7 mouse cellular contexts compared by ENCODE assay signal in the genomic region with DNA sequence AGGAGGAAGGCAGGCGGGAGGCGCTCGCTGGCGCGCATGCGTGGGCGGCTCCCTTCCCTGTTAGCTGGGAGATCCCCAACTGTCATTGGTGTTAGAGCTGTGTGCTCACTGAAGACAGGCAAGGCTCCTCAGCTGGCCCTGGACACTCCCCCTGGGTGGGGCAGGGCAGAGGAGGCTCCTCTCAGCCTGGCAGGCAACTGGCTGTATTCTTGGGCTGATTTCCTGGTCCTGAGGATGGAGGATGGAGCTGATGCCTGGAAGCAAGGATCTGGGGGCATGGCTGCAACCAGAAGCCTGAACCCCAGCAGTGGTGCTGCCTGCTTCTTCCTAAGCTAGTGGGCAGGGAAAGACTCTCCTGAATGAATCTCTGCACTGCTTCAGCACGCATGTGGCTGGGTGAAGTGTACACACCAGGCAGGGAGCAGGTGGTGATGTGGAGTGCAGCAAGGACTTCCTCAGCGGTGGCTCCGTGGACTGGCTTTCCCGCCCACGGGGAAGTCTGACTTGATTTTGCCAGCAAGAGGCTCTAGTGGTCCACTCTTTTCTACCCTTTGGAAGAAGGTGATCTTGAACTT.
DNase-seq lines count a peak whose midpoint lies in the region; ATAC-seq lines count a peak whose summit lies in the region.

No protein-coding gene starts in this region.

- DNase-seq in adrenal gland, postnatal 25 days = peak; percentile 38
- peak; percentile 87 for DNase-seq in embryo, embryonic 10 days (ENCODE audit: low spot score)
- DNase-seq in gastrocnemius, postnatal 25 days = peak; percentile 45
- DNase-seq in left cerebral cortex, adult 8-10 months (ENCODE audit: low spot score in 2 of 2) = peak; percentile 62 to 85
- DNase-seq in lung, postnatal 4 days = peak; percentile 38 to 75
- peak; percentile 86 for DNase-seq in right cerebral cortex, postnatal 4 days

- ATAC-seq in inflammation-experienced regulatory T-cells, adult 6 months = peak; percentile 43

Comparison
In these comparisons a context has a peak if more than half of its experiments do, and no peak if none do; other contexts are left out.
1. Peak in every context shown above with its lines: DNase-seq and ATAC-seq.